Mouse (Mus musculus) CD4-positive, CD25-positive, alpha-beta regulatory T cell, adult 4 months (primary cell): ENCODE measurements around the gene Vmn1r46. TPM values are rescaled to one million over a fixed set of nuclear protein-coding genes. Genes with fewer than 3 reads are reported as not detected.
"Not testable (repeated sequence)": the region's sequence is repeated elsewhere in the genome, so short reads cannot be mapped to it uniquely, and the experiment has no call there.

Experiments
- ATAC-seq: one replicate; pipeline ENCODE4 v1.8.0; 2017
- polyA plus RNA-seq, 2 experiments: library from polyadenylated mRNA; unstranded; fragments of 100-300 nt; shearing (Covaris generic); gene quantifications; one replicate each; pipeline ENCODE4 v1.2.1; 2017

Vmn1r46 gene
- under 1 TPM in 1 of 2 experiments, not detected in 1; 0.04 TPM for polyA plus RNA-seq

DNA sequence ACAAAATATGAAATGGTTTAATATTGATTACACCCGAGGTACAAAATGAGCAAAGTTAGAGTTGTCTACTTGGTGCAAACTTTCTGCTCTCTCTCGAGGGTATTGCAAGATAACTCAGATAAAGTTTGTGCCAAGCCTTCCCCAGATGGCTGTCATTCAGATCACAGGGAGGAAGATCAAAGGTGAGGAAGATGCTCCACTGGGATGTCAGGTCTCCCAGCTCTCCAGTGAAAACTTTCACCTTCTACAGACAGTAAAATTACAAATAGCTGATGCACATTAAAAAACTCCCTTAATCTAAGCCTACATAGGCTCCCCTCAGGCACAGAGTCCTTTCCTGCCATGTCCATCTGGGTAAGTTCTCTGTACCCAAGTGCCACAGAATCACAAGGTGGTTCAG, at the start of gene Vmn1r46:
Vmn1r46 (plus strand) TSS at position 301 of the 400 bp plus-strand sequence.
- no peak for ATAC-seq

DNA sequence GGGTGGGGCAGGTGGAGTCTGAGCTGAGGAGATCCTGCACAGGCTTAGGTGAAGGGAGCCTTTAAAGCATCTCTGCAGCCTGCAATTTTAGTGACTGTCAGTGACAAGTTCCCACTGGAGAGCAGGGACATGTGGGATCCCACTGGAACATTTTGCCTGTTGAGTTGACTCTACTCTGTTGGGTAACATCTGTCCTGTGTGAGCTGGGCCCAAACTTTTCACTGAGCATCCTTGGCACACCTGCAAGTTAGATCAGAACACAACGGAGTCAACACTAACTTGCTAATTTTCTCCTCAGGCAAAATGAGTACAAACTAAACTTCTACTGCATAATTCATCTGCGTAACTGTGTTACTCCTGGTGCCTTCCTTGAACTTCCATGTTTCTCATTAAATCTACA, 28.6 kb upstream of the Vmn1r46 start, which contains the start of gene Vmn1r45:
Vmn1r45 (minus strand) TSS at position 101 of the 400 bp plus-strand sequence.
- not testable (repeated sequence) for ATAC-seq

DNA sequence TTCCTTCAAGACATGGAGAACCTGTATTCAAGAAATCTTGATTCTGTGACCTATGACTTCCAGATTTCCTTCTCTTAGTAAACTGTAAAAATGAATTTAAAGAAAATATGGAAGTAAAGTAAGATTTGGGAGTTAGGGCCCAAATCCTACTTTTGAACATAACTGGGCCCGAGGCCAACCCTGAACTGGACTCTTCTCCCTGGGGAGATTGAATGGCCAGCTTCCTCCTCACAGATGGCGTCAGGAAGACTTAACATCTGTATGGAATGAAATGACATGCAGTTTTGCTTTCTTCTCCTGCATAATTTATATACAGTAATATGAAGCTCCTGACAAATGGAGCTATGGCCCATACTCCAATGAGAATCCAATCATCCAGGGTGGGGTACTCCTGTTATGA, 28.2 kb upstream of the Vmn1r46 start:
- ATAC-seq = no peak

DNA sequence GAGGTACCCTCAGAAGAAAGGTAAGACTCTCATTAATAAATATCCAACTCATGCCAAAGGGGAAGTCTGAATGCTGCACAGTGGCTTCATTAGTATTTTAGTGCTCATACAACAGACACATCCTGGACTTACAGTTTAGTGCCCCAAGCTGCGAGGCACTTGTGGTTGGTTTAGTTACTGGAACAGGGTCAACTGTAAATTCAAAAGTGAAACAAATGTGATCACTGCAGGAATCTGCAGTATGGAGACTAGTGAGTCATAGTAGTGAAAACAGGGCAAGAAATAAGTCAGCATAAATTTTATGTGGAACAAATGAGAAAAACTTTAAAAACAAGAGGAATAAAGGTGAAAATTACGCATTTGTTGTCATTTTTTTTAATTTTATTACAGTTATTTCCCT, 15.6 kb upstream of the Vmn1r46 start:
- ATAC-seq = no peak

DNA sequence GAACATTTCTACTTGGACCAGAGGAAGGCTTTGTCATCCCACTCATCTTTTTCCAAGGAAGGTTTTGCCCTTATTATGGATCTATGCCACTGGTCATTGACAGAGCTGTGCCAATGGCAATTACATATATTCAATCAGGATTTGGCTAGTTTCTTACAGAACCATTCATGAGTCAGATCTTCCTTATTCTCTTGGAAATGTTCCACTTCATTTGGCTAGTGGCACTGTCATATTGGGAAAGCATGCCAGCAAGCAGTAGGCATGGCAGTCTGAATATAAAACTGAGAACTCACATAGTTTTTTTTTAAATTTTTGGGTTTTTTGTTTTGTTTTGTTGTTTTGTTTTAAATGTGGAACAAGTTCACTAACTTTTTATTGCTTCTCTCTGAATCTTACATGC, 2.8 kb upstream of the Vmn1r46 start:
- ATAC-seq = no peak

DNA sequence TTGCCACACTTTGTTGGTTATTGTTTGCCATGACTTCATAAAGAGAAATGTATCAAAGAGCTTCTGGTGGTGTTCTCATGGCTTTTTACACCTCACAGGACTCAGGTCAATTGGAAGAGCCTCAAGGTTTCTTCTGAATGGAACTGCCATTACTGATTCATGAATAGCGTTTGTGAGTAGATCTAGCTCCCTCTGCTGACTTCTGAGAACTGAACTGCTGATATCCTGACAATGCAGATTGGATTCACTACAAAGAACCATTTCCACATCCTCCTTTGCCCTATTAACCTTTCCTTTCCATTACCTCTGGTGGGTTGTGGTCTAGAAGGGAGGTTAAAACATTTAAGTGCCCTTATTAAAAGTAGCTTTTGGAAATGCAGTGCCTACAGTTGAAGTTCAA, 16.9 kb downstream of the Vmn1r46 start:
- no peak for ATAC-seq

DNA sequence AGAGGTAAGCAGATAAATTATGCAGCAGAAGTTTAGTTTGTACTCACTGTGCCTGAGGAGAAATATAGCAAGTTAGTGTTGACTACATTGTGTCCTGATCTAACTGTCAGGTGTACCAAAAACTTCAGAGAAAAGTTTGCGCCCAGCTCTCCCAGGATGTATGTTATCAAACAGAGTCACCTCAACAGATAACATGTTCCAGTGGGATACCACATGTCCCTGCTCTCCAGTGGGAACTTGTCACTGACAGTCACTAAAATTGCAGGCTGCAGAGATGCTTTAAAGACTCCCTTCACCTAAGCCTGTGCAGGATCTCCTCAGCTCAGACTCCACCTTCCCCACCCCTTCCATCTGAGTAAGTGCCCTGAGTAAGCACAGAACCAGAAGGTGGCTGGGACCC, 46.7 kb downstream of the Vmn1r46 start, which contains the start of gene Vmn1r47:
Vmn1r47 (plus strand) TSS at position 301 of the 400 bp plus-strand sequence.
- not testable (repeated sequence) for ATAC-seq

Other genes starting within 250 kb of the Vmn1r46 start
- gene Vmn1r41, start 228.5 kb upstream of the Vmn1r46 start, polyA plus RNA-seq = not detected
- not detected for gene Vmn1r42, start 92.9 kb upstream of the Vmn1r46 start, polyA plus RNA-seq
- gene Vmn1r43, start 92.9 kb upstream of the Vmn1r46 start, polyA plus RNA-seq = under 1 TPM in 1 of 2 experiments, not detected in 1; 0.04 TPM
- gene Vmn1r44, start 85.7 kb upstream of the Vmn1r46 start, polyA plus RNA-seq = not detected
- not detected for gene Vmn1r45, start 28.7 kb upstream of the Vmn1r46 start, polyA plus RNA-seq
- gene Vmn1r47, start 46.8 kb downstream of the Vmn1r46 start, polyA plus RNA-seq = not detected
- not detected for gene Vmn1r48, start 67.5 kb downstream of the Vmn1r46 start, polyA plus RNA-seq
- gene Vmn1r49, start 109.2 kb downstream of the Vmn1r46 start, polyA plus RNA-seq = not detected
- not detected for gene Vmn1r50, start 132.1 kb downstream of the Vmn1r46 start, polyA plus RNA-seq
- not detected for gene Vmn1r51, start 153.3 kb downstream of the Vmn1r46 start, polyA plus RNA-seq
- not detected for gene Vmn1r52, start 205.5 kb downstream of the Vmn1r46 start, polyA plus RNA-seq
- gene V1ra8, start 233.5 kb downstream of the Vmn1r46 start, polyA plus RNA-seq = not detected